In the genomic region with DNA sequence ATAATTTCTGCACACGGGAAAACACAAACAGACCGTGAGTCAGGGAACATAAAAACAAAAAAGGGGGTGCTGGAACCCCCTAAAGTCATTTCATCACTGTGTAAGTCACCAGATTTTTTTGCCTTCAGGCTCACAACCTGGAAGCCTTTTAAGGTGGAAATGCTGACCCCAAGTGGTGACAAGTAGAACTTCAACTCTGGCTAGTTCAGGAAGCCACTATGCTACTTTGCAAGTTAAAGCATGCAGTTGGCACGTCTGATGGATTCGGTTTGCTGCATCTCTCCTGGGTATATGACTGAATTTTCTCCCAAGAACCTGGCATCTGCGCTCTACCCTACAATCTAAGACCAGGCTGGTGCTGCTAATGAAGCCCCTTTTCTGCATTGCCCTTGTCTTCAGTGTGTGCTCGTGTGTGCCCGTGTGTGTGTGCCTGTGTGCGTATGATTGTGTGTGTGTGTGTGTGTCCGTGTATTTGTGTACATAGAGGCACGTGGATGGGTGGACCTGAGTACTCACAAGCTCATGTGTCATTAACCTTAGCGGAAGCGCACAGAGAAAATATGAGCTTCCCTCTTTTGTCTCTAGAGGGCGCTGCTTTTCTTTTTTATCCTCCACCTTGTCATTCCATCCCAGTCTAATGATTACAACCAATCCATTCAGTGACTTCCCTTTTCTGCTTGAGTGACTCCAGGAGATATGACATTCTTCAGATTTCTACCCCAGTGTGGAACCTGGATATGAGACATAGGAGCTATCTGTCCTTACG, we compare ENCODE assay signal across 8 mouse cellular contexts. TPM values are rescaled to one million over a fixed set of nuclear protein-coding genes. Genes with fewer than 3 reads are reported as not detected.
DNase-seq lines count a peak whose midpoint lies in the region; ATAC-seq and TF ChIP-seq lines count a peak whose summit lies in the region.

No protein-coding gene starts in this region.

- 0 out of 2 replicates have a peak overlapping the region, but pooled peaks have one; percentile 14 for H3K9ac ChIP-seq in liver, embryonic 16.5 days (ENCODE audit: low read depth, low read length)
- H3K9ac ChIP-seq in neural tube, embryonic 12.5 days, result no peak overlapping the region

- H3K4me3 ChIP-seq in liver, embryonic 16.5 days (ENCODE audit: low read depth, low read length), result peak overlapping the region; percentile 11; the same call in 1 of the 2 replicates
- H3K4me3 ChIP-seq in neural tube, embryonic 12.5 days, result no peak overlapping the region
- peak overlapping the region; percentile 42 for H3K4me3 ChIP-seq in thymus, adult 2 months (ENCODE audit: control insufficient read depth, insufficient read depth, low read length)

- no peaks in the 10 kb centered on the region for H3K36me3 ChIP-seq in liver, embryonic 16.5 days (ENCODE audit: control insufficient read depth, insufficient read depth)
- no peaks in the 10 kb centered on the region for H3K36me3 ChIP-seq in neural tube, embryonic 12.5 days
- no peaks in the 10 kb centered on the region for H3K36me3 ChIP-seq in thymus, adult 2 months (ENCODE audit: control insufficient read depth, insufficient read depth, low read length)

- TF ChIP-seq POLR2A in thymus, adult 2 months (IDR thresholded peaks at IDR 0.05; ENCODE audit: control insufficient read depth, extremely low read depth, insufficient read depth, low read length, poor library complexity), result no peak

- DNase-seq in A20 (ENCODE audit: low read depth, low spot score), result peak; percentile 87
- peak; percentile 7 for DNase-seq in MN1 (ENCODE audit: low spot score)
- DNase-seq in cerebellum, postnatal 36 days, result peak; percentile 24 to 42
- DNase-seq in heart, adult 9 months (ENCODE audit: low spot score in 2 of 2), result peak; percentile 24 to 48
- DNase-seq in kidney, adult 9 months, result peak; percentile 65
- DNase-seq in thymus, adult 2 months, result peak; percentile 81

- no peak for ATAC-seq in liver, embryonic 16.5 days (ENCODE audit: low read depth)
- peak; percentile 44 for ATAC-seq in neural tube, embryonic 12.5 days (ENCODE audit: low FRiP score, low read depth)

- WGBS in liver, embryonic 16.5 days (ENCODE audit: insufficient replicate concordance), result 14% methylated on average over 14 of the region's 14 CpGs
- 19% methylated on average over 14 of the region's 14 CpGs for WGBS in neural tube, embryonic 12.5 days
- WGBS in thymus, adult 2 months, result 10% methylated on average over 14 of the region's 14 CpGs

- peak; percentile 50; the same call in 1 of the 2 replicates for TF ChIP-seq CTCF in thymus, adult 2 months (IDR thresholded peaks at IDR 0.05; ENCODE audit: borderline replicate concordance, control insufficient read depth, extremely low read depth, insufficient read depth, low read length, poor library complexity)

- H3K4me2 ChIP-seq in liver, embryonic 16.5 days (ENCODE audit: low read depth, low read length), result peak overlapping the region; percentile 55
- H3K4me2 ChIP-seq in neural tube, embryonic 12.5 days (replicated peaks), result peak overlapping the region; percentile 54

- H3K27ac ChIP-seq in liver, embryonic 16.5 days (ENCODE audit: low read length), result no peak overlapping the region
- H3K27ac ChIP-seq in neural tube, embryonic 12.5 days, result no peak overlapping the region
- peak overlapping the region; percentile 86 for H3K27ac ChIP-seq in thymus, adult 2 months (ENCODE audit: control insufficient read depth, insufficient read depth, low read length)

- peaks cover 3% of the 10 kb centered on the region for H3K4me1 ChIP-seq in liver, embryonic 16.5 days (ENCODE audit: control insufficient read depth, low read depth, low read length)
- H3K4me1 ChIP-seq in neural tube, embryonic 12.5 days, result no peaks in the 10 kb centered on the region
- peaks cover 71% of the 10 kb centered on the region for H3K4me1 ChIP-seq in thymus, adult 2 months (replicated peaks; ENCODE audit: control insufficient read depth, insufficient read depth, low read length)

- H3K27me3 ChIP-seq in liver, embryonic 16.5 days (ENCODE audit: control insufficient read depth, insufficient read depth, low read depth, low read length), result no peaks in the 10 kb centered on the region; the same call in 1 of the 2 replicates
- no peaks in the 10 kb centered on the region; the same call in 1 of the 2 replicates for H3K27me3 ChIP-seq in neural tube, embryonic 12.5 days (replicated peaks)
- H3K27me3 ChIP-seq in thymus, adult 2 months (ENCODE audit: control insufficient read depth, insufficient read depth, low read length), result no peaks in the 10 kb centered on the region

- H3K9me3 ChIP-seq in liver, embryonic 16.5 days (replicated peaks; ENCODE audit: control insufficient read depth, low read length), result no peaks in the 10 kb centered on the region
- no peaks in the 10 kb centered on the region for H3K9me3 ChIP-seq in neural tube, embryonic 12.5 days

RNA-seq across cellular contexts. Expression of a gene that starts 12.9 kb away (rescaled TPM):
- polyA plus RNA-seq in liver, embryonic 16.5 days (2015; fragmentation: Nextera tagmentation; extraction: Ambion mirVana), result not detected in 2 replicates
- 0.15 and 0.17 TPM in 2 replicates for polyA plus RNA-seq in neural tube, embryonic 12.5 days (2016; fragmentation: Nextera tagmentation; extraction: Ambion mirVana)
- polyA plus RNA-seq in thymus, adult 2 months (2012; rRNA removed), result 401 and 406 TPM in 2 replicates

RNA-seq across cellular contexts. Expression of a gene that starts 21.8 kb away (rescaled TPM):
- polyA plus RNA-seq in liver, embryonic 16.5 days (2015; fragmentation: Nextera tagmentation; extraction: Ambion mirVana), result 1.8 and 2.4 TPM in 2 replicates
- polyA plus RNA-seq in neural tube, embryonic 12.5 days (2016; fragmentation: Nextera tagmentation; extraction: Ambion mirVana), result 0.58 and 0.64 TPM in 2 replicates
- polyA plus RNA-seq in thymus, adult 2 months (2012; rRNA removed), result 8.5 and 10.9 TPM in 2 replicates

Comparison
In these comparisons a context has a peak if more than half of its experiments do, and no peak if none do; other contexts are left out.
1. DNase-seq: peak in every context shown above with its lines; median percentile 87 in A20; 81 in thymus, adult 2 months; 65 in kidney, adult 9 months; 36 in heart, adult 9 months; 33 in cerebellum, postnatal 36 days; 7 in MN1.
2. RNA of a gene that starts 12.9 kb away (polyA plus RNA-seq): 401 to 406 TPM in thymus, adult 2 months; 0.15 to 0.17 TPM in neural tube, embryonic 12.5 days and not detected in liver, embryonic 16.5 days; every median in the first group is over 100 times any median in the second.